Mouse (Mus musculus) forebrain, embryonic 14.5 days (tissue): ENCODE results near the gene Clmn. TPM values are rescaled to one million over a fixed set of nuclear protein-coding genes. Genes with fewer than 3 reads are reported as not detected.

Experiments
- ATAC-seq: fragments of 200-750 bp; cut with Nextera tagmentation; 2 replicates; pipeline ENCODE4 v1.8.0; 2017; ENCODE audit warnings: mild to moderate bottlenecking, moderate library complexity
- DNase-seq: peaks from one replicate; pipeline ENCODE4 v3.0.0-alpha.2; 2015; ENCODE audit warnings: low spot score
- H3K27ac ChIP-seq: fragments of 300-500 bp; sonication (generic); 2 replicates; pipeline ENCODE4 v1.5.1; 2014; ENCODE audit warnings: low read depth, mild to moderate bottlenecking, control low read depth, low read length, moderate library complexity
- H3K27me3 ChIP-seq: fragments of 300-500 bp; sonication (generic); replicated peaks from 2 replicates; pipeline ENCODE4 v1.6.1; 2014; ENCODE audit warnings: low read length, control low read depth, mixed read lengths; ENCODE audit not compliant: control insufficient read depth, insufficient read depth
- H3K36me3 ChIP-seq: fragments of 300-500 bp; sonication (generic); 2 replicates; pipeline ENCODE4 v1.6.1; 2014; ENCODE audit warnings: low read length, control low read depth; ENCODE audit not compliant: control insufficient read depth, insufficient read depth
- H3K4me1 ChIP-seq: fragments of 300-500 bp; sonication (generic); 2 replicates; pipeline ENCODE4 v1.6.1; 2014; ENCODE audit warnings: antibody characterized with exemption, low read length, control low read depth; ENCODE audit not compliant: control insufficient read depth, insufficient read depth
- H3K4me2 ChIP-seq: fragments of 300-500 bp; sonication (generic); 2 replicates; pipeline ENCODE4 v1.6.1; 2014; ENCODE audit warnings: mild to moderate bottlenecking, control low read depth, low read length
- H3K4me3 ChIP-seq: fragments of 300-500 bp; sonication (generic); 2 replicates; pipeline ENCODE4 v1.5.1; 2014; ENCODE audit warnings: low read depth, low read length, control low read depth
- H3K9ac ChIP-seq: fragments of 300-500 bp; sonication (generic); 2 replicates; pipeline ENCODE4 v1.6.1; 2014; ENCODE audit warnings: mild to moderate bottlenecking, low read length, control low read depth, moderate library complexity
- H3K9me3 ChIP-seq: fragments of 300-500 bp; sonication (generic); replicated peaks from 2 replicates; pipeline ENCODE4 v1.6.1; 2016; ENCODE audit warnings: low read length, control low read depth, mixed read lengths; ENCODE audit not compliant: control insufficient read depth
- WGBS: fragments of 180-500 bp; shearing (Covaris S2); extraction: QIAGEN DNeasy Blood & Tissue Kit; methylation state at CpG from one replicate; pipeline ENCODE4 v1.1.7; 2014; 5-methylcytosine and 5-hydroxymethylcytosine counted together
- polyA plus RNA-seq: library from polyadenylated mRNA; unstranded; fragments of >200 nt; fragmentation: Nextera tagmentation; extraction: Ambion mirVana; gene quantifications from 2 replicates; pipeline ENCODE4 v1.2.1, GENCODE M21; 2014

Clmn gene
- polyA plus RNA-seq, 1 experiment from 2014 or later = 0.33 TPM

GRCm38 (mm10) chr12:104758066-104758465, 106.8 kb downstream of the Clmn start:
- Histone ChIP-seq H3K9ac (no peak overlapping the region), H3K27me3 (no peaks in the 10 kb centered on the region), H3K4me3 (no peak overlapping the region), H3K27ac (no peak overlapping the region), H3K9me3 (no peaks in the 10 kb centered on the region), H3K36me3 (no peaks in the 10 kb centered on the region), H3K4me1 (no peaks in the 10 kb centered on the region), H3K4me2 (no peak overlapping the region)
- ATAC-seq = no peak
- 89% methylated on average over 7 of the region's 7 CpGs for WGBS
- DNase-seq = no peak

- H3K27ac ChIP-seq = no peak overlapping the region
- no peak overlapping the region for H3K9ac ChIP-seq
- no peaks in the 10 kb centered on the region for H3K27me3 ChIP-seq
- no peak overlapping the region for H3K4me2 ChIP-seq
- 70% methylated on average over 4 of the region's 4 CpGs for WGBS
- no peak for ATAC-seq
- H3K36me3 ChIP-seq = no peaks in the 10 kb centered on the region
- H3K4me3 ChIP-seq = no peak overlapping the region
- no peaks in the 10 kb centered on the region for H3K9me3 ChIP-seq
- peaks cover 21% of the 10 kb centered on the region for H3K4me1 ChIP-seq
- no peak for DNase-seq
Observed at GRCm38 (mm10) chr12:104753686-104754085, 111.2 kb downstream of the Clmn start.

GRCm38 (mm10) chr12:104751814-104752765, 112.8 kb downstream of the Clmn start, which contains the start of gene Dicer1:
Gene Dicer1, minus strand, starts transcription at chr12:104751952.
- H3K27ac ChIP-seq = peak within 1 kb of the TSS; percentile 91
- WGBS = under 1% methylated on average over 85 of the region's 94 CpGs

GRCm38 (mm10) chr12:104751331-104751813, 113.5 kb downstream of the Clmn start:
- under 1% methylated on average over 31 of the region's 52 CpGs for WGBS
- H3K9ac ChIP-seq = peak overlapping the region; percentile 95
- ATAC-seq (no peak; the same call in 1 of the 2 replicates), DNase-seq (peak; percentile 44)
- H3K27ac ChIP-seq = peak overlapping the region; percentile 91
- peak overlapping the region; percentile 88 for H3K4me3 ChIP-seq
- no peaks in the 10 kb centered on the region for H3K9me3 ChIP-seq
- H3K4me2 ChIP-seq = peak overlapping the region; percentile 90
- no peaks in the 10 kb centered on the region for H3K36me3 ChIP-seq
- H3K4me1 ChIP-seq = peaks cover 23% of the 10 kb centered on the region
- no peaks in the 10 kb centered on the region for H3K27me3 ChIP-seq

More at GRCm38 (mm10) chr12:104751814-104752765, 112.8 kb downstream of the Clmn start, which contains the start of gene Dicer1:
- Histone ChIP-seq H3K9ac (peak within 1 kb of the TSS; percentile 95), H3K4me2 (peak within 1 kb of the TSS; percentile 90), H3K9me3 (no peaks in the 10 kb centered on the region), H3K27me3 (no peaks in the 10 kb centered on the region), H3K4me3 (peak within 1 kb of the TSS; percentile 88), H3K36me3 (no peaks in the 10 kb centered on the region), H3K4me1 (peaks cover 23% of the 10 kb centered on the region)
- DNase-seq = peak; percentile 97
- ATAC-seq = peak; percentile 96

GRCm38 (mm10) chr12:104748946-104749345, 115.9 kb downstream of the Clmn start:
- ATAC-seq (no peak), DNase-seq (no peak)
- Histone ChIP-seq H3K27ac (no peak overlapping the region), H3K36me3 (no peaks in the 10 kb centered on the region), H3K4me3 (no peak overlapping the region), H3K9ac (no peak overlapping the region), H3K27me3 (no peaks in the 10 kb centered on the region), H3K4me1 (peaks cover 27% of the 10 kb centered on the region), H3K9me3 (no peaks in the 10 kb centered on the region), H3K4me2 (no peak overlapping the region)
- WGBS = 93% methylated on average over 2 of the region's 2 CpGs

- Histone ChIP-seq H3K4me1 (peaks cover 40% of the 10 kb centered on the region), H3K9ac (no peak overlapping the region), H3K27ac (no peak overlapping the region), H3K4me2 (no peak overlapping the region), H3K9me3 (no peaks in the 10 kb centered on the region), H3K27me3 (no peaks in the 10 kb centered on the region), H3K4me3 (no peak overlapping the region), H3K36me3 (no peaks in the 10 kb centered on the region)
- ATAC-seq (no peak), DNase-seq (no peak)
- 91% methylated on average over 5 of the region's 5 CpGs for WGBS
Observed at GRCm38 (mm10) chr12:104747252-104747651, 117.6 kb downstream of the Clmn start.

- WGBS = 96% methylated on average over 2 of the region's 2 CpGs
- ATAC-seq (no peak), DNase-seq (no peak)
- Histone ChIP-seq H3K4me3 (no peak overlapping the region), H3K4me2 (no peak overlapping the region), H3K27ac (no peak overlapping the region), H3K27me3 (no peaks in the 10 kb centered on the region), H3K36me3 (no peaks in the 10 kb centered on the region), H3K9me3 (no peaks in the 10 kb centered on the region), H3K4me1 (peaks cover 46% of the 10 kb centered on the region), H3K9ac (no peak overlapping the region)
Observed at GRCm38 (mm10) chr12:104746601-104747000, 118.3 kb downstream of the Clmn start.

GRCm38 (mm10) chr12:104743687-104744086, 121.2 kb downstream of the Clmn start:
- Histone ChIP-seq H3K27ac (no peak overlapping the region), H3K9me3 (no peaks in the 10 kb centered on the region), H3K27me3 (no peaks in the 10 kb centered on the region), H3K9ac (no peak overlapping the region), H3K4me3 (no peak overlapping the region), H3K36me3 (no peaks in the 10 kb centered on the region), H3K4me1 (peaks cover 44% of the 10 kb centered on the region), H3K4me2 (no peak overlapping the region)
- WGBS = 40% methylated on average over 4 of the region's 4 CpGs
- DNase-seq = peak; percentile 82
- peak; percentile 87 for ATAC-seq

- DNase-seq (no peak), ATAC-seq (no peak)
- no peaks in the 10 kb centered on the region for H3K36me3 ChIP-seq
- no peak overlapping the region for H3K27ac ChIP-seq
- H3K4me2 ChIP-seq = no peak overlapping the region
- no peak overlapping the region for H3K4me3 ChIP-seq
- H3K9ac ChIP-seq = no peak overlapping the region
- no peaks in the 10 kb centered on the region for H3K9me3 ChIP-seq
- H3K27me3 ChIP-seq = no peaks in the 10 kb centered on the region
- 79% methylated on average over 6 of the region's 6 CpGs for WGBS
- H3K4me1 ChIP-seq = peaks cover 53% of the 10 kb centered on the region
Observed at GRCm38 (mm10) chr12:104742247-104742646, 122.6 kb downstream of the Clmn start.
